Mouse (Mus musculus): Measurements from ENCODE around the gene Rasa2.

Gene Rasa2

DNA sequence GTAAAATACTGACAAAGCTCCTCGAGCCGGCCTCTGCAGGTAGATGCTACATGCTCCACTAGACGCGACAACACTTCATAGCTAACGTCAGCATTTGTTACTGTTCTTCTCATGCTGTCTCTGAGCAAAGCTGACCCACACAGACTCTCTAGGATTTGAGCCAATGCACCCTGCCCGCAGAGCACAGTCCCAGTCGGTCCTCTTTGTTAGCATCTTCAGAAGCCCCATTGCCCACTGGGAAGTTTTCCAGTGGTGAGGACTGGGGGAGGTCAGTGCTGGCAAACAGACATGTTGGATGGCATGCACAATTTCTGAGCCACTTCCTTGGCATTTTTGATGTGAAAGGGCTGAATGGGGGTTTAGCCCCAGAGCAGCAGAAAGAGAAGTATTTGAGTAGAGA lies 8.0 kb upstream of the Rasa2 start:
- DNase-seq (ENCODE audit: low spot score in 2 of 2) = no peak

DNA sequence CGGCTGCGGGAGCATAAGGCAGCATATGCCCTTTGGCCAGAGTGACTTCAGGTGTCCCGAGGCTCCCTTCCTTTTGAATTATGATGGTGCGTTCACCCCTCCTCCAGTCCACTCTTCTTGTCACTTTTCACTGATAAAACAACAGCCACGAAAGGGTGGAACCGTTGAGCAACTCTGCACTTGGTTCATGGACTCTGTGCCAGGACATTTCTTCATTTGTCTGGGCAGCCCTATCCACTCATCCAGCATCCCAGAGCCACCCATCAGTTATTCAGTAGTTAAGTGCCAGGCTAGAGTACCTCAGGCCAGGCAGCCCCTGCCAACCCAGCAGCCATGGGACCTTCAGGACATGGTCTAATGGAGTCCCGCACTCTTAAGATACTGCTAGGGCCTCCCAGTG lies 7.1 kb upstream of the Rasa2 start:
- peak in 1 of 2 experiments; percentile 40 for DNase-seq (ENCODE audit: low spot score in 2 of 2)

DNA sequence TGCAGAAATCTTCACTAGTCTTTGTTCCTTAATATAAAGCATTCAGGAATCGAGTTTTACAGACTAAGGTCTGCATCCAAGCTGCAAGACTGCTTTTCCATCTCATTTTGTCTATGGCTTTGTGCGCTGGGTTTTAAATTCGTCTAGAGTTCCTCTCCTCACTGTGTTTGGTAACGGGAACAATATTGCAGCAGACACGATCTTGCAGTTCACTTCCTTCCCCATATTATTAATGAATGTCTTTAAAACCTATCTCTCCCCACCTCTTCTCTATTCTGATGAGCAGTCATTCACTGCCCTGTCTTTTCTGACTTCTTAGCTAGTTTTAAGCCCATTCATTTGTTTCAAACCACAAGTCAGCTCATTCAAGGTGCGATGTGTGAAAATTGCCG lies 5.7 kb upstream of the Rasa2 start:
- DNase-seq (ENCODE audit: low spot score in 2 of 2) = no peak

DNA sequence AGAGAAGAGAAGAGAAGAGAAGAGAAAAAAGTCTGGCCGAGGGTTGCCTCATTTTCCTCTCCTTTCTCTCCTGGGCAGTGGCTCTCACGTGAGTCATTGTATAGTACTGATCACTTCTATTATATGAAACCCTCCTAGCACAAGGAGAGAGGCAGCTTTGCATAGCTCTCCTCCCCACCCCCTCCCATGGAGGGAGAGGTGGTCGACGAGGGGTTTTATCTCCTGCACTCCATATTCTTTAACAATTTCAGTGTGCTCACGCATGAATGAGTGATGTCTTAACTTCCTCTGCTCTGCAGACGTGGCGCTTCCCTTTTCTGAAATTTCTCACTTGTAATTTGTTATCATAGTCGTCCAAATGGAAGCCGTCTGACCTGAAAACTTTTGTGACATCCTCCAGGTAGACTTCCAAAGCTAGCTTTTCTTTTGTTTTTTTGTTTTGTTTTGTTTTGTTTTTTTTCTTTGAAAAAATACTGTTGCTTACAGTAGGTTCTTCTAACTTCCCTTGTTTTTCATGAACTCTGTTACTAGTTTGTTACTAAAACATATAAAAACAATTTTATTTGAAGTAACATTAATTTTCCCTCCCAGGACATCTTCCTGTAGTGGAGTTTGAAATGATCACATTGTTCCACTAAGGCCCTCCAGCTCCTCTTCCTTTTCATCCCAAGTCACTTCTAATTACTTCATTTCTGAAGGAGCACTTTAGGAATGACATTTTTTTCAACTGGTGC lies 5.2 kb upstream of the Rasa2 start:
- DNase-seq (ENCODE audit: low spot score in 2 of 2) = no peak

DNA sequence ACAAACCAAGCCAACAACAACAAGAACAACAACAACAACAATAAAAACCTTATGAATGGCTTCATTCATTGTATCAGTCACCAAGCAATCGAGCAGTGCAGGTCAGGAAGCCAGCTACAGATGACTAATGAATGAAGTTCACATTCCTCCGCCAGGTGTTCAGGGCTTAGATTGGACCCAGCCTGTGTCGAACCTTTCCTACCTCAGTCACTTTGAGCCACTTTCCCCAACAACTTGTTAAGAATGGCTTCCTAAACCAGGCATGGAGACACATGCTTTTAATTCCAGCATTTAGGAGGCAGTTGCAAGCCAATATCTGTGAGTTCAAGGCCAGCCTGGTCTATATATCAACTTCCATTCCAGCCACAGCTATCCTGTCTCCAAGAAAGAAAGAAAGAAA lies 4.5 kb upstream of the Rasa2 start:
- DNase-seq (ENCODE audit: low spot score in 2 of 2) = no peak

DNA sequence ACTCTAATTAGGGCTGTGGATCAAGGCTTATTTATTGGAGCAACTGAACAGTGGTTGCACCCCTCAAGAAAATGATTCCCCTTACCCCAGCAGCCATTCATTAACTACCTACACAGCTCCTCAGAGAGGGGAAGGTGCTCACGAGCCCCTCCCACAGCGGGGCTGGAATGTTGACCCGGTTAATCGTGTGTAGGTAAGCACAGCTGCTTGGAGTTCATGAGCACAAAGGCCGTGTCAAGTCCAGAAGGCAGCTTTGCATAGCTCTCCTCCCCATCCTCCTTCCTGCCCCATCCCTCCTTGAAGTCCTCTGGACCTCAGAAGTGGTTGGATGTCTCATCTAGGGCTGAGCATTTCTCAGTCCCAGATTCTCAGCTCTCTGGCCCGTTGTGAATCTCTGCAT lies 3.8 kb upstream of the Rasa2 start:
- no peak for DNase-seq (ENCODE audit: low spot score in 2 of 2)

DNA sequence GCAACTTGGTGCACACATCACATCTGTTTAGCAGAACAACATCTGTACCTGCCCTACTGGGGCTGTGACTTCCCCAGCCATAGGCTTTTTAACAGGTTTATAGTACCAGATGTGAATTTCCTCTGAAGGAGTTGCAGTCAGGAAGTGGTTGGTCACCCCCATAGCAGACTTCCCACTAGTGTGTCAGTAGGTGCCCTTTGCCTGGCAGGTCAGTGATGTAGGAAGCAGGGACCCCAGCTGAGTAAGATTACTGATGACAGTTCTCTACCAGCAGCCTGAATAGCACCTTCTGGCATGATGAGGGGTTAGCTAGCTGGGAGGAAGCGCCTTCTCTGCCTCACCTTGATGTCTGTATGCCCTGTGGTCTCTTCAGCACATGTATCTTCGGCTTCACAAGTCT lies 2.4 kb upstream of the Rasa2 start:
- no peak for DNase-seq (ENCODE audit: low spot score in 2 of 2)

DNA sequence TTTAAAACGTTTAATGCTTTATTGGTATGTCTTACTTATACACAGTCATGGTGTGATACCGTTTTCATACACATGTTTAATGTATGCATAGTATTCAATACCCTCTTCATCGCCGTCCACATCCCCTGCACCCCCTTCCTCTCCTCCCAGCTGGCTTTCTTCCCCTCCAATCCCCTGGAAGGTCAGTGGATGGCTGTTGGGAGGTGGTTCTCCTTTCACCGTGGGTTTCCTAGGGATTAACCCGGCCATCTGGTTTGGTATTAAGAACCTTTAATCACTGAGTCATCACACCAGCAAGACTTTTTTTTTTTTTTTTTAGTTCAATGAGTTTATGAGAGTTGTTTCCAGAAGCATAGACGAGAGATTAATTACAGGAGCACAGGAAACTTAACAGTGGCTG lies 1.3 kb upstream of the Rasa2 start:
- DNase-seq (ENCODE audit: low spot score in 2 of 2) = no peak

DNA sequence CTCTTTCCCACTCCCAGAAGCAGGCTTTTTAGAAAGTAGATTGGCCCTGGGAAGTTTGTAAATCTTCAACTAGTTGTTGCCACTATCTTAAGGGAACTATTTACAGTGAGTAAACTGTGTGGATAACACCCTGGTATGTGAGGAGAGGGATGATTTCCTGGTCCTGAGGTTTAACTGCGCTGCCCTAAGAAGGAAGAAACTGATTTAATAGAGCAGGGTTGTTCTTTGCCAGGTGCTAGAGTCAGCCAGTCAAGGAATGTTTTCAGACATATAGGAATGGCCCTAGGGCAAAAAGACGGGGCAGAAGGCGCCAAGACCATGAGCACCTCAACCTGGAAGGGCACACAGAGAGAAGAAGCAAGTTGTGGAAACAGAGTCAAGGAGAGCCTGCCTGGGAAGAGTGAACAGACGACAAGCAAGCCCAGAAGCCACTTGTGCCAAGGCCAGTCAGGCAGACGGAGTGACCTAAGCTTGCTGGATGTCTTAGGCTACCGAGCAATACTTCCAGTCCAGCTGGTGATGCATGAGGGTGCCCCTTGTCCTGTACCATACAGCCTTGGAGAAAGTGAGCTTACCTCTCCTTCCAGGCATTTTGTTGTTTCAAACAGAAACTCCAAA lies 765 bp upstream of the Rasa2 start:
- DNase-seq (ENCODE audit: low spot score in 2 of 2) = peak in 1 of 2 experiments; percentile 6

DNA sequence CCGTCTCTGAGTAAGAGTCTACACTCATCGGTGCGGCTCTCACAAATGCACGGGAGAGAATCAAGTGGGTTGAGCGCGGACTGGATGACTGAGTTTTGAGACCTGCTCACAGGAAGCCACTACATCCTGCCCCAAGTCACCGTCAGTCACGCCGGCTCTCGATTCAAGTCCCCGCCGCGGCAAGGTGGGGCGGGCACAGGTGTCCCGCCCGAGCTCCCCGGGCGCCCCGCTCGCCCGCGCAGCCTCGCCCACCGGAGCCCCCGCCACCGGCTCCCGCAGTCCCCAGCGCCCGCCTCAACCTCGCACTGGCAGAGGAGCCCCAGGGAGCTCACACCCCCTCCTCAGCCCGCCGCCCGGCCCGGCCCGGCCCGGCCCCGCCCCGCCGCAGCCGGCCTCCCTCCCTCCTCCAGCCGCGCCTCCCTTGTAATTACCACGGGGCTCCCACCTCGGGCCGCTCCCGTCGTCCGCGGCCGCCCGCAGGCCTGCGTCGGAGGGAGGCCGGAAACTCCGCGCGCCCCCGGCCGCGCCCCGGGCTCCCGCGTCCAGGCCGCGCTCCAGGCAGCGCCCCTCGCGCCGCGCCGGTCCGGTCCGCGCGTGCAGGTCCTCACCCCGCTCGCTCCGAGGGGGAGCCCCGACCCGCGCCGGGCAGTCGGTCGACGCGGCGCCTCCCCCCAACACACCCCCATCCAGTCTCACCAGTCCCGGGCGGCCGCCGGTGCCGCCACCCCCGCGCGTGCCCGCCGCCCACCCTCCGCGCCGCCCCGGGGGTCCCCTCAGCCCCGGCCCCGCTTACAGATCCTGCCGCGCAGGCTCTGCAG lies 637 bp downstream of the Rasa2 start:
- peak; percentile 43 to 53 for DNase-seq (ENCODE audit: low spot score in 2 of 2)

DNA sequence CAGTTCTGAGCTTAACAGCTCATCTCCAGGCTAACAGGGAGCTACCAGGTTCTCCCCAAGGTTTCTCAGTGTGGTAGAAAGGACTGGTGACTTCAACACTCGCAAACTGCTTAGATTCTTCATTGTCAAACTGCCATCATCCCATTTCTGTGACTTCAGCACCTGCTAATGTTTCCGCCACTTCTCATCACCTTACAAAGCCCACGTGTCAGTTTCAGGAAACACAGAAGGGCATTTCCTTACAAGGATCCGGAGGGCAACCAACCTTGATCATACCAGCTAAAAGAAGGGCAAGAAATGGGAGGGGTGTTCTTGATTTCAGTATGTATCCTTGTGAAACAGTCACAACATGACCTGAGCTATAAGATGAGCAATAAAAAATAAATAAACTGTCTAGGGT lies 2.3 kb downstream of the Rasa2 start:
- no peak for DNase-seq (ENCODE audit: low spot score in 2 of 2)

DNA sequence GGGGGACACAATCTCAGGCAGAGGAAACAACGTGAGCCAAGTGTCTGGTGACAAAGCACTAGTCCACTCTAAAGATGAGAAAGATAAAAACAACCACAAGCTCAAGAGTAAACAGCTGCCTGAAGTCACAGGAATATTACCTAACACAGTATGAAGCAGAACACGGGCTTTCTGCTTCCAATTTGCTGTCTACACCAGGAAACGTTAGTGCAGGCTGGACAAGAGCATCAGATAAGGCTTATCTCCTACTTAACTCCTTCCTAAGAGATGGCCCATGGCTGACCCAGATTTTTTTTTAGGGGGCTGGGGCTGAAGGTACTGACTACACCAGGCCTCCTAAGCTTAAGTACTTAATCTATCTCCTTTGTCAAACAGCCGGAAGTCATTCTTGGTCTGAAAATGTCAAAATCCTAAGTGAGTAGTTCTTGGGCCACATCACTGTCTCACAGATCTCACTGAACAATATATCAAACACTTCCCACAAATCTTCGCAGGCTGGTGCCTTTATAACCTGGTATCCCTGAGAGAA lies 3.8 kb downstream of the Rasa2 start:
- no peak for DNase-seq (ENCODE audit: low spot score in 2 of 2)

DNA sequence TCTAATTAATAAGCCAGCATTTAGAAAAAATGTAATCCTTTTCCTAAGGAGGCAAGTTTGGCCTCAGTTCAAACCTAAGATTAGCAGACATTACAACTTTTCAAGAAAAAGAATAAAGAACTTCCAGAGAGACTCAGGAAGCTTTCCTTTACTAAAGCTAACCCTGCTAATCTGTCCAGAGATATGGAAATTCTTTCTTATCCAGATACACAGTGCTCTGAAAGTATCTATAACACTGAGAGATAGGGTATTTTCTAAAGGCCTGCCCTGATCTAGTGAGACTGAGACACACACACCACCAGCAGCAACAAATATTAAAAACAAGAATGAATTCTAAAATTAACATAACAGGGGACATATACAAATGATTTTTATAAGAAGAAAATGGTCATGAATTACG lies 4.4 kb downstream of the Rasa2 start:
- no peak for DNase-seq (ENCODE audit: low spot score in 2 of 2)

DNA sequence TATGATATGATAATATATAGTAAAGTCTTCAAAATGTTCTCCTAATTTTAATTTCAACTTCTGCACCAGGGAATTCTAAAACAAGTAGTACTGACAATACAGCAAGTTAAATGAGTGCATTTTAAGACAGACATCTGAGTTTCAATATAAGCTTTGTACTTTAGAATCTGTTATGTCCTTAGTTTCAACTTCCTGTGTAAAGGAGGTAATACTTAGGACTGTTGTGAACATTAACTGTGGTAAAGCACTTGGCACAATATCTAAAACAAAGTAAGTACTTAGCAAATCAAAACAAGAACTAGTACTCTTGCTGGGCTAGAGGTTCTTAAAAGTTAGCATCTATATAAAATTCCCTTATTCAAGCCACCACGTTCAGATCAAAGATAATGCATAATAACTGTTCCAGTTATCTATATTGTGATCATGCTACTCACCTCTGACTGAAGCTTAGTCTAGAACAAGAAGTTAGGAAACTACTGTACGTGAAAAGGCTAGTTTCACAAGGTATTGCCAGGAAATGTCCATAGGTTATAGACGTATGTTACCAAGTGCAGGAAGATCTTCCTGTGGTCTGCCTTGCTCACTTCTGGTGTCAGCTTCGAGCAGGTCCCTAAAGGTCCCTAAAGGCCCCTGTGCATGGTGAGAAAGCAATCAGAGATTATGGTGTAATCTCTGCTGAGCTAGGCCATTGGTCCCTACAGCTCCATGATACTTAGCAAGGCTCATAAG lies 12.8 kb downstream of the Rasa2 start:
- DNase-seq (ENCODE audit: low spot score in 2 of 2) = no peak

DNA sequence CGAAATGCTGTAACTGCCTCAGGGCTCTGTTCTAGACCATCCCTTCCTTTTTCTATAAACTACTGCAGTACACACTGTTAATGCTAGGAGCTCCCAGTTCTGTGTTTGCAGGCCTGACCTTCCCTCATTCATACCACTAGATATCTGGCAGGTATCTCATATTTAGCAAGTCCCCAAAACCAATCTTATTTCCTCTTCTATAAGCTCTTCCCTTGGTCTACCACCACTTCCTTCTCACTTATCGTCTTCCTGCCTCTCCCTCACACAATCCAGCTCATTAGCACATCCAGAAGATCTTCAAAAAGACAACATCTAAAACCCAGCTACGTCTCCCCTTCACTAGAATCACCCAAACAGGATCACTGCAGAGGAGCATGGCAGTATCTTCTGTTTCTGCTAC lies 19.1 kb downstream of the Rasa2 start:
- no peak for DNase-seq (ENCODE audit: low spot score in 2 of 2)

DNA sequence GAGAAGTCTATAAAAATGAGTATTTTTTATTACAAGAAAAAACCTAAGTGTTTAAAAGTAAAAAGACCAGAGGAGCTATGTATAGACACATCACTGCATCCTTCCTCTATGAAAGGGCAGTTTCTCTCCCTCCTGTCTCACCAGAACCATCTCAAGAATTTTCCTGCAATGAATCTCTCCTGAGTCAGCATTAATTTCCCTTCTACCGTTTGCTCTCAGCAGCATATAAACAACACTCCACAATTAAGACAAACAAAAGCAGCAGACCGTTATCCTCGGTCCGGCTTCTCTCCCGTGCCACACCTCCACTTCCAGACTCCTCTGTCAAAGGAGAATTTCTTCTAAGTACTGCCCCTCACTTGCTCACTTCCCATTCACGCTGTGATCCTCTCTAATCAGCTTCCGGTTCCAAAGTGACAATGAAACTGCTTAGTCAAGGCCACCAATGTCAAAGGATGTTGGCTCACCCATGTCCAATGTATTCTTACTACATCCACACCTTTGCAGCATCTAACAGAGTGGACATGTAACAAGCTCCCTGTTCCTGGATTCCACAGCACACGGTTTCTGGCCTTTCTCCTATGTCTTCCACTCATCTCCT lies 19.6 kb downstream of the Rasa2 start:
- DNase-seq (ENCODE audit: low spot score in 2 of 2) = no peak

DNA sequence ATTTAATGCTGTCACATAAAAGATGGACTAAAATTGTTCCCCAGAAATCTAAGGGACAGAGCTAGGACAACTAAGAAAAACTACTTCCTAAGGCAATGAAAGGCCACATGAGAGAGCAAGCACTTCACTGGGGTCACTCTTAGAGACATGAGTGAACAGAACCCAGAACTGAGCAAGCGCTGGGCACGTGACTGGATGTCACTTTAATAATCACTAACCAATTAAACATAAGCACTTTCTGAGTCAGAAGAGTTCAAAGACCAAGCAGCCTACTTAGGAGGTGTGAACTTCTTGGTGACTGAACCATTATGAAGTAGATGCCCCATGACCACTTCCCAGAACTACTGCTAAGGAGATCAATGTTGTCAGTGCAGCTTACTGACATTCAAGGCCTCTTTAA lies 20.6 kb downstream of the Rasa2 start:
- no peak for DNase-seq (ENCODE audit: low spot score in 2 of 2)

DNA sequence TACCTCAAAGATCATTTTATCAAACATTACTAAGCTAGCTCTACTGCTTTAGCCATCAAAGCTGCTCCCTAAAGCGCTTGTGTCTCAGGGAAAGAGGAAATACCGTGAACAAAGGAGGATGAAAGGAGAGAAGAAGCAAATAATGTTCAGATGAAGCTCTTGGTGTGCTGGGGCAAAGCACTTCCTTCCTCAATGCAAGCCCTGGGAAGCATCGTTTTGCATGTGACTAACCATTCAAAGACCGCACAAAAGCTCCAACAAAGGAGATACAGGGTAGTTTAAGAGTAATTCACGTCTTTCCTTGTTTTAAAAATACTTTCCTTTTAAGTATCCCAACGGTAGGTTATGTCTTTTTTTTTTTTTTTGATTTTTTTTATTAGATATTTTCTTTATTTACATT lies 28.0 kb downstream of the Rasa2 start:
- DNase-seq (ENCODE audit: low spot score in 2 of 2) = no peak

DNA sequence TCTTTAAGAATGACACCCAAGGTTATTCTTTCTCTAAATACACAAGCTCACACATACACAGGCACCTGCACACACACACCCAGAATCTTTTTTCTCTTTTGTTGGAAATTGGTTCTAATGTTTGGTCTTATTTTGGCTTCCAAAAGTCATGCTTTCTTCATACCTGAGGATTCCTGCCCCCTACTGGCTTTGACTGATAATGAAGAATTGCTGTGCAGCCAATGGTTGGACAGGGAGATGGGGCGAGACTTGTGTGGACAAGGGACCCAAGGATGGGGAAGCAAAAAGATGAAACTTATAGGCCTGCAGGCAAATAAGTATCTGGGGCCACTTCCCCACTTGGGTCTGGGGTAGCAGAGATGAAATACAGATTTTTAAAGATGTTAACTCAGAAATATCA lies 33.5 kb downstream of the Rasa2 start:
- DNase-seq (ENCODE audit: low spot score in 2 of 2) = no peak

DNA sequence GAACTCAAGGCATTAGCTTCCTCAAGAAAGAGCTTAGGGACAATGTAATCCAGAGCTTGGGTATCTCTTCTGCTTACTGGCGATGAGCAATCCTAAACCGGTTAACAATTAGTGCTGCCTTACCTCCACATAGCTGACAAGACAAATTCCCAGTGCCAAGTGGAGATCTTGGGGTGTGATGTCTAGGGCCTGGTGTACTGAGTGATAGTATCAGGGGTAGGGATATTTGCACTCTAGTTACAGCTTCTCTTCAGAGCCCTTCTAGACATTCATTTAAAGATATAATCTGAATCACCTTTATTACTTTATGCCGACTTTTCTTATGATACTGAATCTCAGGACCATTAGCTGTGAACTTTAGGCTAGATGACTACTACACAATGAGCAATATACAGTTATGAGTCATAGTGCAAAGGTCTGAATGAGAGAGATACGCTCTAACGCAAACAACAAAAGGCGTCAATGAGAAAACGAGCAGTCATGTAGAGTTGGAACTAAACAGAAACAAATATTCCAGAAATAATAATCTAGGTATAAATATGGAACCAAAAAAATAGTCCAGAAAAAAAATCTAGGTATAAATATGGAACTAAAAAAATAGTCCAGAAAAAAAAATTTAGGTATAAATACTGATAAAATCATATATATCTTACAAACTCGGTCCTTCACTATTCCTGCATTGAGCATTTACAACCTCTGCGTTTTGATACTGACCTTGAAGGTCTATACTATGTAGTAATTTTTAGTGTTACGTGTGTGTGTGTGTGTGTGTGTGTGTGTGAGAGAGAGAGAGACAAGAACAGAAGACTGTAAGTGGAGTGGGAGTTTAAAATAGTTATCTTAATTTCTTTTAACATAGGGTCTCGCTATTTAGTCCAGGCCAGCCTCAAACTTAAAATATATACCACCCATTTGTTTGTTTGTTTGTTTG lies 38.5 kb downstream of the Rasa2 start:
- no peak for DNase-seq (ENCODE audit: low spot score in 2 of 2)

DNA sequence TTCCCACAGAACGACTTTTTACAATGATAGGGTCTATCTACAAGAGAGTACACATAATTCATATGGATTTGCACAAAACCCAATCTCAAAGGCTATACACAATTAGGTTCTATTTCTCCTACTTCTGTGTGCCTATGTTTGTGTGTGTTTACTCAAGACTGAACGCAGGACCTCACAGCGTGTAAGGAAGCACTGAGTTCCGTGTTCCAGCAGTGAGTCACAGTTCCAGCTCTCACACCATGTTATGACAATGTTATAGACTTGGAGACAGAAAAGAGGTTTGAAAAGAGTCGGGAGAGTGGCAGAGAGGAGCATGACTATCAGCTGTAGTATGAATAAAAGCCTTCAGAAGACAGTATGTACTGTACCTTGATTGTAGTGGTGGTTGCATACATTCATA lies 42.1 kb downstream of the Rasa2 start:
- DNase-seq (ENCODE audit: low spot score in 2 of 2) = no peak
